Mouse (Mus musculus) liver (tissue): ENCODE results near the gene Rnpep.
"Not testable (repeated sequence)": the region's sequence is repeated elsewhere in the genome, so short reads cannot be mapped to it uniquely, and the experiment has no call there.

ENCODE experiments used
- DNase-seq: peaks from one replicate; pipeline ENCODE4 v3.0.0-alpha.2; 2020; ENCODE audit warnings: mixed read lengths

Rnpep gene

DNA sequence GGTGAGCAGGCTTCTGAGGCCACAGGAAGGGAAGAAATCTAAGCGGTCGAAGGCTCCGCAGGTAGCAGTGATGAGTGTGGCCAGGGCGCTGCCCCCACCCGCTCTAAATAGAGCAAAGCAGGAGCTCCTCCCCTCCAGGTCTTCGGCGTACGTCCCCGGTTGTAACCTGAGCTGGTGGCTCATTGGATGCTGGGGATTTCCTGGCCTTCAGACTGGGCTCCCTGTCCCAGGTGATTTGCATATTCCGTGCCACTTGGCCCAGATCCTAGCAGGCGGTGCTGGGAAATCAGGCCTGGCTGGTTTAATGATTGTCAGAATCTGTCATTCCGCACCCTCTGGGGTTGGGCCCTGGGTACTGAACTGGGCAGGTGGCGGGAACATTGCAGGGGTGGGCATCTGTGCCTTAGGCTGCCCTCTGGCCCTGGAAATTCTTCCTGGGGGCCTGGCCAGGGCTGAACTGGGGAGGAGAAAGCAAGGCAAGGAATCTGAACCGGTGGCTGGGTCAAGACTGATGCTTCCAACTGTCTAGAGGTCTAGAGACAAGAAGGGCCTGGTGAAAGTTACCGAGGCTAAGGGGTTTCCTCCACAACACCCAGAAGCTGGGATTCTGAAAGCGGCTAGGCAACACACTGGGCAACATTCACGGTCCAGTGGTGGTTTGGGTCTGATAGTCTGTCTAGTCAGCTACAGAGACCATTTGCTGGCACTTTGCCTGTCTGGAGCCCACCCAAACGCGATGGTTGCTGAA is 25.3 kb downstream of the Rnpep start, which contains the start of gene Elf3:
Gene Elf3, minus strand, starts transcription at position 189 of the 748 bp plus-strand sequence.
- DNase-seq = peak; percentile 68

GRCm38 (mm10) chr1:135256299-135256698 is 27.6 kb downstream of the Rnpep start:
- DNase-seq = no peak

- DNase-seq = no peak
These were observed 31.0 kb downstream of the Rnpep start for GRCm38 (mm10) chr1:135252854-135253253.

- no peak for DNase-seq
These were observed 32.5 kb downstream of the Rnpep start for GRCm38 (mm10) chr1:135251405-135251804.

DNA sequence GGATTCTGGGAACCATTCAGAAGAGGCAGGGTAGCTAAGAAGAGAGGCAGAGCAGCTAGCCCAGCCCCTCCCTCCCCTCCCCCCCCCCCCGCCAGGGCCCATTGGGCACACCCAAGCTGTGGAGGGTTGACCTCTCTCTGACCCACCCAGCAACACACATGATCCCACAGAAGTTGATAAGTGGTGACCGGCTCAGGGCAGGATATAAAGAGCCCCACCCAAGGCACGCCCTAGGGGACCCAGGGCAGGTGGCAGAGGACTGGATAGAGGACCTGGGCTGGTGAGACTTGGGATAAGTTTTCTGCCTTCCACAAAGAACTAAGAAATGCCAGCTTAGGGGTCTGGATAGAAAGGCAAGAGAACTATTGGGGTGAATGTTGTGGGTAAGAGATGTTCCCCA is 33.2 kb downstream of the Rnpep start:
- DNase-seq = peak; percentile 86

DNA sequence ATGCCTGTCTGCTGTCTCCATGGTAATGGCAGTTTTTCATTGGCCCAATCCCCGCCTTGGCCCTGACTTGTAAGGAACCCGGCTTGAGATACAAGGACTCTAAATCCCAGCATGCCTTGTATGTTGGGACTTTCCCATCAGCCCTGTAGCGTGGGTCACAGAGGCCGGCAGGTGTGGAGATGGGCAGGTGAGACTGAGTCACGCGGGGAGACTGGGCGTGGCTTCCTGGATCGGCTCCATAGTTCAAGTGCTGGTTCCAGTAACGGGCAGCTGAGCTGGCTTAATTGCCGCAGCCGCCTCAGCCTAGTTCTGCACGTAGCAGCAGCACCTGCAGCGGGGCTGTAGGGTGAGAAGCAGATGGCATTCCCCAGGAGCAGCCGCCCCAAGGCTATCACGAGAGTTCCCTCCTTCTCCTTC is 35.4 kb downstream of the Rnpep start:
- peak; percentile 30 for DNase-seq

- no peak for DNase-seq
These were observed 39.9 kb downstream of the Rnpep start for GRCm38 (mm10) chr1:135244014-135244413.

DNA sequence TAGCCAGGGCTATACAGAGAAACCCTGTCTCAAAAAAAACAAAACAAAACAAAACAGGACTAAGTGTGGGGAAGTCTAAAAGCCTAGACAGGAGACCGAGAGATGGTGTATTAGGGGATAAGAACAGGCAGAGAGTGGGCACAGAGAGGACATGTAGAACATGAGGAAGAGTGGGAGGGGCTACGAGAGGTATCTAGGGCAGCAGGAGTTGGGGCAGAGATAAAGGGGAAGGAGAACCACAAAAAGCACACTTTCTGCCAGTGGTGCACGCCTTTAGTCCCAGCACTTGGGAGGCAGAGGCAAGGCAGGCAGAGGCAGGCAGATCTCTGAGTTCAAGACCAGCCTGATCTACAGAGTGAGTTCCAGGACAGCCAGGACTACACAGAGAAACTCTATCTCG is 43.7 kb downstream of the Rnpep start:
- DNase-seq = peak; percentile 48

DNA sequence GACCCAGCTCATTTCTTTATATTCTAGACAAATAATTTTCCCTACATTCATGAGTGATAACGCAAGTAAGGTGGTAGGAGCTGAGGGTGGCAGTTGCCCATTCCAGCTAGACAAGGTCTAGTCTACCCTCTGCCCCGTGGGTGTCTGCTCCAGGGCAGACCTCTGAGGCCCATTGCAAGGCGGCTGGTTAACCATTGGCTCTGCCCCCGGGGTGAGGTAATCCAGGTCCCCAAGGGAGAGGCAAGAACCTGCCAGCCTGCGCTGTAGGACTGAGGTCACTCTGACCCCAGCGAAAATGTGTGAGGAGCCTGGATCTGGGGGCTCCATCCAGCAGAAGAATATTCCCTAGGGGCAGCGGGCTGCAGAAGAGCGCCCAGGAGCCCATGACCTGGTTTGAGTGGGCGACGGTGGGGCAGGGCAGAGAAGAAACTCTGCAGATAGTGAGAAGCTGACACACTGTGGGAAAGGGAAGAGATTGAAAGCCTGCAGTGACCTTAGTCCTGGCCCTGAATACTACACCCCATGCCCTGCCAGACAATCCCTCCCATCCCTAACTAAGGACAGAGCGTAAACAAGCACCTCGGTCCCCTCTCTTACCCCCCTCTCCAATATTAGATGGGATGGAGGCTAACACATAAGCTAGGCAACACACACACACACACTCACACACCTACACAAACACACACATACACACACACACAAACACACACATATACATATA is 46.6 kb downstream of the Rnpep start:
- DNase-seq = no peak

- DNase-seq = no peak
These were observed 49.1 kb downstream of the Rnpep start for GRCm38 (mm10) chr1:135234771-135235170.

DNA sequence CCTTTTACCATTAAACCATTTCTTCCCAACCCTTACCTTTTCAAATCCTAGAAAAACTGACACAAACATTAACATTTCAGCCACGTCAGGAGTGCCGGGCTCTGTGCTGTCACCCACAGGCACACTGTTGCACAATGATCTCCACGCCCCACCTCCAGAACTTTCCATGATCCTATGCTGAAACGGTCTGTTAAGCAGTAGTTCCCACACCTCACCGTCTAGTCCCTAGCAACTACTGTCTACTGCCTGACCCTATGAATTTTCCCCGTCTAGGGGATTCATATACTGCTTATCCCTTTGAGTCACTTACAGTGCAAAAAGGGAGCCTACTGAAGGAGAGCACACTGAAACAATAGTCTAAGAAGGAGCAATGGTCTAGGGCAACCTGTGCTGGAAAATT is 49.9 kb downstream of the Rnpep start:
- no peak for DNase-seq

- not testable (repeated sequence) for DNase-seq
These were observed 52.0 kb downstream of the Rnpep start for GRCm38 (mm10) chr1:135231878-135232277.

- DNase-seq = no peak
These were observed 56.4 kb downstream of the Rnpep start for GRCm38 (mm10) chr1:135227339-135227950.

GRCm38 (mm10) chr1:135224981-135225604 is 58.8 kb downstream of the Rnpep start:
- no peak for DNase-seq

DNA sequence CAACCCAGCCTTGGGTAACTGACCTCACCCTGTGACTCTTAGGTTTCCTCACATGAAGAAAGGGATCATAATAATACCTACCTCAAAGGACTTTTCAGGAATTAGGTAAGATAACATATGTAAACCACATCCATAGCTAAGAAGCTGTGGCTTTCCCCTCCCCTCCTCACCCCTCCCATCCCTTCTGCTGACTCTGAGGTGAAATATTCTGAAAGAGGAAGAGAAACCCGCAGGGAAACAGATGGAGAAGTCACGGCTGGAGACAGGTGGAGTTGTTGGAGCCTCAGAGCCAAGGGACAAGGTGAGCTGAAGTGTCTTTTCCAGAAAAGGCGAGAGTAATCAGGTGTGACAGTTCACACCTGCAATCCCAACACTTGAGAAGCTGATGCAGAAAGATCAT is 59.7 kb downstream of the Rnpep start:
- DNase-seq = no peak

DNA sequence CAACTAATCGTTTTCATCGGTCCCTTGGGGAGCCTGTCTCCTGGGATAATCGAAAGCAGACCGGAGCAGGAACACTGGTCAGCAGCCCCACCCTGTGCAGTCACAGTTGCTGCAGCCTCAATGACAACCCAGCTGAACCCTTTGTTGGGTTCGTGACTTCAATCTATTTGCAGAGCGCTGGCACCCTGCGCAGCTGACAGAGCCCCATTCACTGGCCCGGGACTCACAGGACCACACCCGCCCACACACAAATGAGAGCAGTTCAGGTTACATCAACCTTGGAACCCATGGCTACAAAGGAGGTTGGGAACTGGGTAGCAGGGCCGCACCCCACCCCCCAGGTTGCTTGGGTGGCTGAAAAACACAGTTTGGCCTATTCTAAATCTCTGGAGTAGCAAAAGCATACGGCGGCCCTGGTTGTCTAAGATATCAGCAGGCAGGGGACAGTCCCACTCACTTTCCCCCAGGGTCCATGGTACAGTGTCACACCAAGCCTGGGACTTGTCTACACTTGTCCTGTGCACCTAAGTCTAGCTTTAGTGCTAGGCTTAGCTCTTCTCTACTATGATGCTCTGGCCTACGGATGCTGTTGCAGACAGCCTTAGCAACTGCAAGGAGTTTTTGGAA is 66.2 kb downstream of the Rnpep start:
- no peak for DNase-seq

DNA sequence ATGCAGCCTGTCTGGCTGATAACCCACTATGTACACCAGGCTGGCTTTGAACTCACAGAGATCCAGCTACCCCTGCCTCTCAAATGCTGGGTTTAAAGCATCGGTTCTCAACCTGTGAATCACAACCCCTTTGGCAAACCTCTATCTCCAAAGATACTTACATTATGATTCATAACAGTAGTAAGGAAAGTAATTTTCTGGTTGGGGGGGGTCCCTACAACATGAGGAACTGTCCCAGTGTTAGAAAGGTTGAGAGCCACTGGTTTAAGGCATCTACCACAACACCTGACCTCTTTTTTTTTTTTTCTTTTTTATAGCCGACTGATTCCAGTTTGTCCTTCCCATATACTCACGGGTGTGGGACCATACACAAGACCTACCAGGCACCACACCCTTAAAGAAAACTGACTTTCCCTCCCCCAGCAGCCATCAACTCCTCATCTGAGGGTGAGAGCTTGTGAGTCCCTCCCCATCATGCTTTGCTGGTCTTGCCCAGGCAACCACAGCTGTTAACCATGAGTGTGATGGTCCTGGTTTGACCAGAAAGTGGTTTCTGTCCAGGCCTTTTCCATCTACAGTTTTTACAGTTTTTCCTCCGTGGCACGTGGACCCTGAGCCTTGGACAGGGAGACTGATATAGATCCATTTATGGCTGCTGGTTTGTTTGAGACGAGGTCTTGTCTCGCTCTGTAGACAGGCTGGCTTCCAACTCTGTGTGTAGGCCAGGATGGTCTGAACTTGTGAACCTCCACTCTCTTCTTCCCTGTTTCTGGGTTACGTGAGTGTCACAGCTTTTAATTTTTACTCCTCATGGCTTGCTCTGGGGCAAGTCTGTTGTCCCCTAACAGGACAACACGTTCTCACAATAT is 69.9 kb downstream of the Rnpep start:
- DNase-seq = no peak
